Mouse (Mus musculus): ENCODE measurements at regions not wholly inside any gene's neighbourhood (a gene's known extent, or its start where the extent isn't known, plus 50 kb on each side); places are given as distances from the start of the nearest gene placed in this dataset.
"Not testable (repeated sequence)": the region's sequence is repeated elsewhere in the genome, so short reads cannot be mapped to it uniquely, and the experiment has no call there.

DNA sequence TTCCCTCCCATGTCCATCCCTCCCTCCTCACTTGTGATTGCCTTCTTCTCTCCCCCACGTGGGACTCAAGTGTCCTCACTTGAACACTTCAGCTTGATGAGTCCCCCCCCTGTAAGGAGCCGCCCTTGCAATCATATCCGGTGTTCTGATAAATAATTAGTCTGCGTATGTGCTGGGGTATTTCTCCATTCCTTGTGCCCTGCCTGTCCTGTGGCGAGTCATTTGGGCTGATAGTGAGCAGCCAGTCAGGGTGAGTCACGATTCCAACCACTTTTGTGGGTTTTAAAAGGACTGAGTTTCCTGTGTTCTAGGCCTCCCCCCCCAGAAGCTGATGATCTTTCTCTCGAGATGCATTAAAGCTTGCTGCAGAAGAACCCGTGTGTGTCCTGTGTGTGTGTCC lies 820.9 kb downstream of the Kcnt2 start:
- DNase-seq = not testable (repeated sequence)

DNA sequence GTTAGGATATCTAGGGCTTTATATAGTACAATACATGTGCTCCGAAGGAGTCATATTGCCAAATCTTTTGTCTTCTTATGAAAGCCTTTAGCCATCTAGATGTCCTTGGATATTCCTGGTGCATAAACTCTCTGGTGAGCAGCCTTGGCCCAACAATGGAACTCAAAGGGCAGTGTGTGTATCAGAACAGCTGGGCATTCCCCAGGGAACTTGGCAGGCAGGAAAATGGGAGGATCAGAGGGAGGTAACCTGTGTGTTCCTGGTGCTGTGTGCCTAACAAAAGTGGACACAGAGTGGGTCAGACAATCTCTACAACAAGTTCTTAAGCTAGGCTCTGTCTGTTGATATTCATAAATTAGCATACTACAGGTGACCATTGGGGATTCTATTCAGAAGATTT lies 851.6 kb downstream of the Kcnt2 start:
- DNase-seq = no peak

DNA sequence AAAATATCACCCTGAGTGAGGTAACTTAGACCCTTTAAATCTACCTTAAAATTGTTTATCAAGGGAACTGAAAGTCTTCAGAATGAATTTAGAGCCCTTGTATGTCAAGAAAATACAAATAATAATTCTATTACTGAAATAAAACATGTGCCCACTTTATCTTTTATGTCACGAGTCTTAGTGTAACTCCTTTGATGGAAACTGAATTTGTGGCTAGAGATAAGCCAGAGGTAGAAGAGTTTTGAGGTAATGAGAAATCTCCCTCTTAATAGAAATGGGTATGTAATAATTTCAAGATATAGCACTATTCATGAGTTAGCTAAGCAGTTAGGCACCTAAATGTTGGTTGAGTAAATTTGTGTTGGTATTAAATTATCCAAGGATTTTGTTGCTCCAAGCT lies 856.6 kb downstream of the Kcnt2 start:
- no peak for DNase-seq

DNA sequence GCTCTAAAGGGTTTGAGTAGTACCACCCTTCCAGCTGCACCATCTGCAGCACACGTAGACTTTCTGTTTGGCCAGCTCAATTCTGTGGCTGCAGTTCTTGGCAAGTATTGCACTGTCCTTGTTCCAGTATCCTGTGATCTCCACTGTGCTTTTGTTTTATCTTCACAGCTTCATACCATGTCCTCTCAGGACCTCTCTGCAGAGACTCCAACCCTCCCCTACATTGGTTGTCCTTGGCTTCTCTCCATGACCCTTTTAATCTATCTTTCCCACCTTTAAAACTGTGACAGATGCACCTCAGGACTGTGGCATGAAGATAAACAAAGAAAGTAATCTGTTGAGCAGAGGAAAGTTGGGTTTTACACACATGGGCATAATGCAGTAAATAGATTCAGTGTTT lies 858.1 kb downstream of the Kcnt2 start:
- DNase-seq = peak; percentile 38

DNA sequence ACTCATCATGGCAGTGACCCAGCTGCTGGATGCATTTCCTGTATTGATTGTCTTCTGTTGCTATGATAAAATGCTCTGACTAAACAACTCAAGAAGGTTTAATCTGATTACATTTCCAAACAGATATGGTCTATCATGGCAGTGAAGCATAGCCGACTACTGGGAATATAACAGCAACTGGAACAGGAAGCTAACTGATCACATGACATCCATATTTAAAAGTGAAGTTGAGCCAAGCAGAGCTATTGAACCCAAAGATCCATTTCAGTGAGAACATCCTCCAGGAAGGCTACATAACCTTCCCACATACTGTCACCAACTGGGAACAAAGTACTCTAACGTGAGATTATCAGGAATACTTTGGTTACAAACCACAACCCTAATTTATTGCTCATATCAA lies 858.7 kb downstream of the Kcnt2 start:
- DNase-seq = no peak

DNA sequence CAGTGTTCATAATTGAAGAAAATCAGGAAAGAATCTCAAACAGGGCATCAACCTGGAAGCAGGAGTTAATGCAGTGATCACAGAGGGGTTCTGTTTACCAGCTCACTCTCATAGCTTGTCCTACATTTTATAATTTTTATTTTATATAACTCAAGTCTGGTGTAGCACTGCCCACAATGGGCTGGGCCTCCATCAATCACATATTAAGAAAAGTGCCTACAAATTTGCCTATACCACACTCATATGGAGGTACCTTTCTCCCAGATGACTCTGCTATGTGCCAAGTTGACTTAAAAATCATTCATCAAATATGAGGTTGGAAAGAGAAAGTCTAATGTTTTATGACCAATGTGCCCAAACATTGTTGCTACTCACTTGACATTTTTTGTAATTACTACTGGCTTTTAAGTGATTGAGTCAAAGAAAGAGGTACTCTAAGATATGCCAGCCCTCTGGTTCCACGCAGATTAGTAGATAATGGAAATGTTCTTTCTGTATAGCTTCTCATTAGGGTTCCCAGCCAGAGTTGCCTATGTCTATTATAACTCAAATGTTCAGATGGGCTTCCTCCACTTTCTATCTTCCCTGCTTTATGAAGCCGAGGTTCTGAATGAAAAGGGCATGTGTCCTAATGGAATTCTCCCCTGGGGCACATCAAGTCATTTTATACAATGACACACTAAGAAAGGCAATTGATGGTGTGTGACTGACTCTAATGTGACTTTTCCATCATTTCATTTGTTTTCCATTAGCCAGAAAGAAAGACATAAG lies 891.0 kb downstream of the Kcnt2 start:
- no peak for DNase-seq

DNA sequence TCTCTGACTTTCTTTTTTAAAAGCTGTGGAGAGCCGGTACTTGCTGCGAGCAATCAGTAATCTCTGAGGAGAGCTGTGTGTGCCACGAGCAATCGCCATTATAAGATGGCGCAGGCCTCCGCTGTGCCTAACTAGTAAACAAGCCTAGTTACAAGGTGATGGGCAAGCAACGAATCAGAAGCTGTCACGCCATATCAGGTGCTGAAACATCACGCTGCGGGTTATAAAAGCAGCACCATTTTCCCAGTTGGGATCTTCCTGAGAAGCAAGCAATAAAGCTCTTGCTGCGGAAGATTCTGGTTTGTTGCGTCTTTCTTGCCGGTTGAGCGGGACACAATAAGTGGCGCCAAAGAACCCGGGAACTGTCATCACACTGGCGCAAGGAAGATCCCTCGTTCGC lies 894.2 kb downstream of the Kcnt2 start:
- DNase-seq = not testable (repeated sequence)

DNA sequence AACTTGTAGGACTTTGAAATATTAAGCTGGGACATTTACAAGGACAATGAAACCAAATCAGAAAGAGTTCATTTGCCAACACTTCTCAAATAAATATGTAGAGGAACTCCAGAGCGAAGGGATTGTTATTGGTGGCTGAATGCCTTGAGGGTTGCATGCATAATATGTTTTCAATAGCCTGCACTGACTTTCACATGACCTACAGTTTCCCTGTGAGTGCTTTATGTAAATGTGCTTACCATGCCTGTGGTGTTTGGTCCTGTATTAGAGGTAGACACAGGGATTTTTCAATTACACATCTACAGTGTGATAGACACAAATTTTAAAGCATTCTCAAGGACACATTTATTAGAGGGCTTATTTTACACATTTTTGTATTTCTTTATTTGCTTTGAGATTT lies 899.8 kb downstream of the Kcnt2 start:
- no peak for DNase-seq

DNA sequence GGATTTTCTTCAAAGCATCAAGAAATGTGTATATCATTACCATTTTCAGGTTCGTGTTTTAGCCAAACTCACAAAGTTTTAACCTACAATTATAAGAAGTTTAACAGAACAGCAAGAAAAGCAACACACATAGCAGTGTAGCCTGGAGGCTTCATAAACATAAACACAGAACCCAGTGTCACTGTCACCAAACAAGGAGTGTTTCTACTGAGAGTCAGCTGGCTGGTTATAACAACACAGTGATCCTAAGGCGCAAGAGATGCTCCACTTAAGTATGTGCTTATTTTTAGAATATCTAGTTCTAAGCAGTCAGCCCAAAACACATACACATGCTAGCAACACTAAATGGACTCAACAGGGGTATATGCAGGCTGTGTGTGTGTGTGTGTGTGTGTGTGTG lies 903.9 kb downstream of the Kcnt2 start:
- no peak for DNase-seq

DNA sequence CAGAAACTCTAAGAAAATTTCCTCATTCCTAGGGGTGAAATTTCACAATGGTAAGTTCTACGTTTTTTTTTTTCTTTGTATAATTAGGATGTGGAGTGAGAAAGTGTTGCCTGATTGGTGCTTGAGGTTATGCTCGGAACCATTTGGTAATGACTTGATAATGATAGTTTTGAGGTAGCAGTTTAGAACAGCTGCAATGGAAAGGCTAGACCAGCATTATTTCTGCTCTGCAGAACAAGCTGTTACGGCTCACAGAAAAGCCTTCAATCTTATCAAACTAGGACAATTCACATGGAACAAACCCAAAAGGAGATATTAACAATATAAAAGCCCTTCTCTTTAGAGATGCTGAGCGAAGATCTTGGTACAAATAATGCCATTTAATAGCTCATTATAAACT lies 908.6 kb downstream of the Kcnt2 start:
- DNase-seq = no peak

DNA sequence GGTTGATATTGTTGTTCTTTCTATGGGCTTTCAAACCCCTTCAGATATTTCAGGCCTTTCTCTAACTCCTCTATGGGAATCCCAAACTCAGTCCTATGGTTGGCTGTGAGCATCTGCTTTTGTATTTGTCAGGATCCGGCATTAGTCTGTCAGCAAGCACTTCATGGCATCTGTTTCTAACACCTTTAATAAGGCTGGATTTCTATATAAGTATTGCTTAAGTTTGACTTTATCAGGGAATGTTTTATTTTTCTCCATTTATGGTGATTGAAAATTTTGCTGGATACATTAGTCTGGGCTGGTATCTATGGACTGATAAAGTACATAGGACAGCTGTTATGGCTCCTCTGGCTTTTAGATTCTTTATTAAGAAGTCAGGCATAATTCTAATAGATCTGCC lies 915.8 kb downstream of the Kcnt2 start:
- DNase-seq = no peak

Measured in cerebellum, postnatal 14 days (tissue).